Mouse (Mus musculus): Measurements from ENCODE around the gene Cep97. TPM values are rescaled to one million over a fixed set of nuclear protein-coding genes. Genes with fewer than 3 reads are reported as not detected.

Cep97 gene
- total and polyA plus RNA-seq, 3 experiments, result 10.7 to 11.1 TPM; not detected in 1

DNA sequence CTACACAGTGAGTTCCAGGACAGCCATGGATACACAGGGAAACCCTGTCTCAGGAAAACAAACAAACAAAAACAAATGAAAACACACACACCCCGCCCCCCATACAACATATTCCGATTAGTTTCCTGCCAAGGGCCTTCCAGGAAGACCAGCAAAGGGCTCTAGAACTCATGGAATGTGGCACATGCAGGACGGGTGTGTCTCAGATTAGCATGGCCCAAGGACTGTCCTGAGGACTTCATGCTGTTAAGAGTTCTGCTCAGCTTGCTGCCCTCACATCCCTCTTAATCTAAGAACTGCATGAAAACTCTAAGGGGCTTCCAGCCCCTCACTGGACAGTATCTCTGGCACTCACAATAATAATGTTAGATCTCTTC, 46.1 kb downstream of the Cep97 start:
- no peak overlapping the region for H3K4me3 ChIP-seq (ENCODE audit: control insufficient read depth in 1 of 2, insufficient read depth in 1 of 2, low read depth in 2 of 2, low read length in 2 of 2)
- H3K27me3 ChIP-seq (ENCODE audit: control insufficient read depth in 1 of 2, insufficient read depth in 2 of 2, low read length in 2 of 2), result no peaks in the 10 kb centered on the region
- peaks cover 11 to 19% of the 10 kb centered on the region in 2 experiments for H3K4me1 ChIP-seq (ENCODE audit: control insufficient read depth in 1 of 2, insufficient read depth in 2 of 2, low read length in 2 of 2)
- no peak overlapping the region for H3K9ac ChIP-seq (ENCODE audit: control insufficient read depth, low read depth, low read length, poor library complexity, severe bottlenecking)
- H3K27ac ChIP-seq (ENCODE audit: control insufficient read depth, low read depth, low read length), result no peak overlapping the region
- H3K79me2 ChIP-seq (ENCODE audit: control insufficient read depth, insufficient read depth, low read length, poor library complexity), result no peaks in the 10 kb centered on the region
- TF ChIP-seq CTCF (IDR thresholded peaks at IDR 0.05 in 2 of 3, conservative IDR thresholded peaks at IDR 0.05 in 1 of 3; ENCODE audit: control insufficient read depth in 1 of 3, insufficient read depth in 1 of 3, low read depth in 2 of 3, low read length in 3 of 3, poor library complexity in 1 of 3, severe bottlenecking in 1 of 3), result no peak
- no peak for TF ChIP-seq TAL1 (IDR thresholded peaks at IDR 0.05; ENCODE audit: low read length)
- no peak for TF ChIP-seq MXI1 (IDR thresholded peaks at IDR 0.05; ENCODE audit: low read depth, low read length)
- no peak for TF ChIP-seq SIN3A (IDR thresholded peaks at IDR 0.05; ENCODE audit: low read length)
- no peak for TF ChIP-seq UBTF (IDR thresholded peaks at IDR 0.05; ENCODE audit: borderline replicate concordance, insufficient read depth, low read depth, low read length)
- DNase-seq (ENCODE audit: low read depth, low spot score), result no peak
- H3K36me3 ChIP-seq (ENCODE audit: control insufficient read depth in 1 of 2, insufficient read depth in 2 of 2, low read length in 2 of 2), result peaks cover 0 to 21% of the 10 kb centered on the region in 2 experiments; a peak in 3 of 4 replicates
- H3K9me3 ChIP-seq (replicated peaks; ENCODE audit: insufficient read depth, low read length), result no peaks in the 10 kb centered on the region

DNA sequence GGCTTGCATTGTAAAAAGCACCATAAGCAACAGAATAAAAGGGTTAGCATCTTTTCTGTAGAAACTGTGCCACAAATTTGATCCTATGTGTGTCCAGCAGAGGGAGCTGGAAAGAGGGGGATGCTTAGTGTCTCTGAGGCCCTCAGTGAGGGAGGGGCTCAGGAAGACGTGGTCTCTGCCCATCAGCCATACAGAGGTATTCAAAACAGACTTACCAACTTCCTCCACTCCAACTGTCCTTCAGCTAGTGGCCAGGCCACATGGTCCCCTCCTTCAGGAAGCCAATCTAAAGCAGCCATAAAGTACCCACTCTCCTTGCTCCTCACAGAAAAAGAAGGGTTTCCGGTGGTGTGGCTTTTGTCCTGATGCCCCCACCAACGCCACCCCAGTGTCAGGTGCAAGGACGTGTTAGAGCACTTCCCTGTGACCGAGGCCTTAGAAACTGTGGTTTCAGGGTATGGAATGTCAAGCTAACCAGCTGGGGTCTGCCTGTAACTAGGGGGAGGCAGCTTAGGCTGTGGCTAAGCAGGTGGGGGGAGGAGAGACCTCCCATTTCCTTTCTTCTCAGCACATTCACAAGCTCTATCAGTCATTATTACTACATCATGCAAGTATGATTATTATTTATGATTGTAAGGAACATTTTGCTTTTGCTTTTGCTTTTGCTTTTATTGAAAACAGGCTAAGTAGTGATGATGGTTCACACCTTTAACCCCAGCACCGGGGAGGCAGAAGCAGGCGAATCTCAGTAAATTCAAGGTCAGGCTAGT, 46.7 kb downstream of the Cep97 start:
- H3K9ac ChIP-seq (ENCODE audit: control insufficient read depth, low read depth, low read length, poor library complexity, severe bottlenecking), result no peak overlapping the region
- H3K4me3 ChIP-seq (ENCODE audit: control insufficient read depth in 1 of 2, insufficient read depth in 1 of 2, low read depth in 2 of 2, low read length in 2 of 2), result no peak overlapping the region
- peak; percentile 50 for DNase-seq (ENCODE audit: low read depth, low spot score)
- TF ChIP-seq CHD1 (IDR thresholded peaks at IDR 0.05; ENCODE audit: low read depth, low read length) (no peak), USF2 (IDR thresholded peaks at IDR 0.05; ENCODE audit: borderline replicate concordance in 1 of 2, insufficient read depth in 1 of 2, low read depth in 1 of 2, low read length in 2 of 2) (no peak), KAT2A (conservative IDR thresholded peaks at IDR 0.05; ENCODE audit: low read depth, low read length) (no peak), UBTF (IDR thresholded peaks at IDR 0.05; ENCODE audit: borderline replicate concordance, insufficient read depth, low read depth, low read length) (no peak), ZKSCAN1 (IDR thresholded peaks at IDR 0.05; ENCODE audit: low read depth, low read length) (no peak), POLR2A (IDR thresholded peaks at IDR 0.05; ENCODE audit: control insufficient read depth in 1 of 2, insufficient read depth in 1 of 2, low read depth in 1 of 2, low read length in 2 of 2, poor library complexity in 1 of 2) (no peak), MAX (IDR thresholded peaks at IDR 0.05; ENCODE audit: low read length) (no peak), ELF1 (IDR thresholded peaks at IDR 0.05; ENCODE audit: low read depth, low read length) (no peak), E2F4 (IDR thresholded peaks at IDR 0.05; ENCODE audit: borderline replicate concordance, low read depth, low read length) (no peak), TBP (IDR thresholded peaks at IDR 0.05; ENCODE audit: low read depth, low read length) (no peak), RAD21 (IDR thresholded peaks at IDR 0.05; ENCODE audit: low read depth, low read length) (peak; percentile 17), CTCF (IDR thresholded peaks at IDR 0.05 in 2 of 3, conservative IDR thresholded peaks at IDR 0.05 in 1 of 3; ENCODE audit: control insufficient read depth in 1 of 3, insufficient read depth in 1 of 3, low read depth in 2 of 3, low read length in 3 of 3, poor library complexity in 1 of 3, severe bottlenecking in 1 of 3) (peak; percentile 46 to 64 (median 62)), RCOR1 (IDR thresholded peaks at IDR 0.05; ENCODE audit: low read depth, low read length) (no peak), HCFC1 (IDR thresholded peaks at IDR 0.05; ENCODE audit: low read depth, low read length) (no peak), MAFK (IDR thresholded peaks at IDR 0.05; ENCODE audit: borderline replicate concordance, low read depth, low read length) (no peak), TCF12 (IDR thresholded peaks at IDR 0.05; ENCODE audit: low read depth, low read length) (no peak), ZMIZ1 (IDR thresholded peaks at IDR 0.05; ENCODE audit: low read depth, low read length) (no peak), SMC3 (IDR thresholded peaks at IDR 0.05; ENCODE audit: low read depth, low read length) (peak; percentile 62)
- H3K27me3 ChIP-seq (ENCODE audit: control insufficient read depth in 1 of 2, insufficient read depth in 2 of 2, low read length in 2 of 2), result no peaks in the 10 kb centered on the region
- peaks cover 0 to 17% of the 10 kb centered on the region in 2 experiments; a peak in 3 of 4 replicates for H3K36me3 ChIP-seq (ENCODE audit: control insufficient read depth in 1 of 2, insufficient read depth in 2 of 2, low read length in 2 of 2)
- H3K27ac ChIP-seq (ENCODE audit: control insufficient read depth, low read depth, low read length), result no peak overlapping the region
- no peaks in the 10 kb centered on the region for H3K79me2 ChIP-seq (ENCODE audit: control insufficient read depth, insufficient read depth, low read length, poor library complexity)
- H3K4me1 ChIP-seq (ENCODE audit: control insufficient read depth in 1 of 2, insufficient read depth in 2 of 2, low read length in 2 of 2), result peaks cover 7 to 16% of the 10 kb centered on the region in 2 experiments
- no peaks in the 10 kb centered on the region for H3K9me3 ChIP-seq (replicated peaks; ENCODE audit: insufficient read depth, low read length)

Measured in MEL (cell line).